Mouse (Mus musculus) frontal cortex, postnatal 14 days (tissue): ENCODE data around the gene 1700030J22Rik.

Experiments
- DNase-seq, 2 experiments: peaks; one replicate each; pipeline ENCODE4 v3.0.0; 2022; ENCODE audit warnings: low spot score in 2 of 2

1700030J22Rik gene

GRCm38 (mm10) chr8:116978631-116979256, at the start of gene 1700030J22Rik:
TSS of gene 1700030J22Rik (minus strand) at chr8:116978959.
- peak; percentile 96 to 97 for DNase-seq

GRCm38 (mm10) chr8:117027601-117028000, 48.8 kb upstream of the 1700030J22Rik start:
- DNase-seq, result no peak

GRCm38 (mm10) chr8:117022297-117022993, 43.7 kb upstream of the 1700030J22Rik start:
- no peak for DNase-seq

DNA sequence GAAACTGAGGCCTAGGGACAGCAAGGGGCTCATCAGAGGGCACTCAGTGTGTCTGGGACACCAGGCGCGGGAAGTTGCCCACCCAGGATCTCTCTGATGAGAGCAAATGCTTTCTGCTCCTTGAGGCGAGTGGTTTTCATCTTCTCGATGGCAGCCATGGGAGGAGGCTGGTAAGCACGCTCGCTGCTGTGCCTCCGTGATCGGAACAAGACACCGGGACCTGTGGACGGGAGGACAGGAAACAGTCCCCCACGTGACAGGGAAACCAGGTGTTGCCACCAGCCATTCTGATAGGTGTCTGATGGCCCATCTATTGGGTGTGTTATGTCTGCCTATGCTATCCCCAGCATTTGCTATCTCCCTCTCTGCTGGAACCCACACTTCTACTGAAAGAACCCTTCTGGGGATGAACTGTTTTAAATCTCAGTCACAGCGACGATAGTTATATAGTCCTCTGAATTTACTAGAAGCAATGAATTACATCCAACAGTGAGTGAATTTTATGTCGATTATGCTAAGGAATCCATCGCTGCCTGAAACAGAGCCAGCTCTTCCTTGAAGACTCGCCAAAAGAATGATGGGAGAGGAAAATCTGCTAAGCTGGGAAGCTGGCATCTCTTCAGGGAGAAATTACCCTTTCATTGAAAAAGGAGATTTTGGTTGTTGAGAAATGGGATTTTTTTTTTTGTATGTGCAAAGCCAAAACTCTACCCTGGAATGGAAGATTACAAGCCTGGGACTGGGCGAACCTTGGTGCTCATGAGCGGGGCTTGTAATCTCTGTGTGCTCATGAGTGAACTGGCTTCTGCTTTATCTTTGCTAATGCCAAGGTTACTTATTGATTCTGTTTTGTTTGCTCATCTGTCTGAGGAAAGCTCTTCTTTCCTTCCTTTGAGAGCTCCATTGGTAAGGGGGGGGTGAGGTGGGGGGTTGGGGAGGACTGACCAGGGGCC, 40.8 kb upstream of the 1700030J22Rik start:
- DNase-seq, result peak; percentile 7 to 20

DNA sequence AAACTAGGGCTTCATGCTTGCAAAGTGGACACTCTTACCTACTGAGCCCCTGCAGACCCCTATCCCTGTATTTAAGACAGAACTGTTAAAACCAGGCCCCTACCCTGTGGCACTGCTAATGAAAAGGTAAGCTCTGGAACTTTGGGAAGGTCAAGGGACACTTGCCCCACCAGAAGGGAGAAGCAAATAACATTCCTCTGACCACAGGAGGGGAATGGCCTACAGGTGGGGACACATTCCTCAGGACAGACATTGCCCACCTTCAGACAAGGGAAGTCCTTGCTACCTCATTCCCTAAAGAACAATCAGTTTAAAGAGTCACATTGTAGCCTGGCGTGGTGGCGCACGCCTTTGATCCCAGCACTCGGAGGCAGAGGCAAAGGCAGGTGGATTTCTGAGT, 39.1 kb upstream of the 1700030J22Rik start:
- no peak for DNase-seq

GRCm38 (mm10) chr8:117017006-117017405, 38.2 kb upstream of the 1700030J22Rik start:
- no peak for DNase-seq

GRCm38 (mm10) chr8:117015670-117016069, 36.9 kb upstream of the 1700030J22Rik start:
- no peak for DNase-seq

- DNase-seq, result no peak
These were observed 32.6 kb upstream of the 1700030J22Rik start for GRCm38 (mm10) chr8:117011366-117011765.

- DNase-seq, result no peak
These were observed 15.4 kb upstream of the 1700030J22Rik start for GRCm38 (mm10) chr8:116994016-116994716.

DNA sequence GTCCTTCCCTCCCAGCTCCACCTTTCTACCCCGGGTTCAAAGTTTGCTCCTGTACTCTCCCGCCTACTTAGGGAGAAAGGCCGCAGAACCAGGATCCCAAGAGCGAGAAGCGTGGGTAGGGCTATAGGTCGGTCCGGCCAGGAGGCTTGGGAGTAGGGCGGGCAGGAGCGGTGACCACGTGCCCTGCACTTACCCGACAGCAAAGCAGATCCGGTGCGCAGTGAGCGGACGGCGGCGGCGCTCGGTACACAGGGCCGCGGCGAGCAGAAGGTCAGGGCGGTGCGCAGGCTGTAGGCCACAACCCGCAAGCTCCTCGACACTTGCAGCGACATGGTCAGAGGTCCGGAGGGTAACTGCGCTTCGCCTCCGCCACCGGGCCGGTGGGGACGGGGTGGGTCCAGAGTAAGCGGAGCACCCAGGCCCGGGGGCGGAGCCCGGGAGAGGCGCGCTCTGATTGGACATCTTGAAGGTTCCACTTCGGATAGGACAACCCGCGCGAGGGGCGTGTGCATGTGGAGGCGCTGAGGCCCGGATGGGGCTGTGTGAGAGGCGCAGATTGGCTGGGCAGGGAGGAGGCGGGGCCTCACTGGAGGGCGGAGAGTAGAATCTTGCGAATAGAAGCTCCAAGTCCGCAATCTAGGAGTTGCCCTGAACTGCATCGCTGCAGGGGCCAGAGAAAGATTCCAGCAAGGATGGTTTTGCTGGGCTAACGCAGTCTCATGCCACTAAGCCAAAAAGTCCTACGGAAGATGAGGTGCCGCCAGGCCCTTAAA, 14.5 kb upstream of the 1700030J22Rik start, which contains the start of gene Gcsh:
TSS of gene Gcsh (minus strand) at position 443 of the 773 bp plus-strand sequence.
- peak; percentile 95 to 98 for DNase-seq

DNA sequence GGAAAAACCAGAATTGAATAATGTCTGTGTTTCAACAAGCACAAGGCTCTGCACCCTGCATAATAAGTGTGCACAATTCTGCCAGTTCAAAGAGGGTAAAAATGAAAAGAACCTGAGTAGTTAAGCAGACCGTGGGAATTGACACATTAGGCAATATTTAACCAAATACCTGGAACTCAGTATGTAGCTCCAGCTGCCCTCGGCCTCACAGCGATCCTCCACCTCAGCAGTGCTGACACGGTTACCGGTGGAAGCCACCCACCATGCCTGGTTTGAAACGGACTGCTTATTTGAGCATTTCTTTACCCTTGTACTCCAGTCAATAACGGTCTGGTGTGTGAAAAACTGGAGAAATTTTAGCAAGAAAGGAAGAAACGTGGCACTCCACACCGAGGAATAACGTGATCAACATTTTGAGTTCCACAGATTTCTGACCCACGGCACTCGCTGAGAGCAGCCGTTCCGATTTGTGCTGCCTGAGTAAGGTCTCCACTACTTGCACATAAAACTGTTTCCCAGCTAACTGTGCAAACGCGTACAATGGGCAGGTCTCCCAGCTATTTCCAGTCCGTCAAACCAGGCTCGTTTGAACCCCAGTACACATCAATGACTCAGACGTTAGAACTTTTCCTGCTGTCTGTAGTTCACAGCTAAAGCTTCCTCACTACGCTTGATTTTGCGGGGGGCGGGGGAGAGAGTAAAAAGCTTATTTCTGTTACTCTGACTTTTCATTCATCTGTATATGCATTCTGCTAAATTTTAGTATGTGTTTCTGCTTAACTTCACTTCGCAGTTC, 13.6 kb upstream of the 1700030J22Rik start:
- no peak for DNase-seq

DNA sequence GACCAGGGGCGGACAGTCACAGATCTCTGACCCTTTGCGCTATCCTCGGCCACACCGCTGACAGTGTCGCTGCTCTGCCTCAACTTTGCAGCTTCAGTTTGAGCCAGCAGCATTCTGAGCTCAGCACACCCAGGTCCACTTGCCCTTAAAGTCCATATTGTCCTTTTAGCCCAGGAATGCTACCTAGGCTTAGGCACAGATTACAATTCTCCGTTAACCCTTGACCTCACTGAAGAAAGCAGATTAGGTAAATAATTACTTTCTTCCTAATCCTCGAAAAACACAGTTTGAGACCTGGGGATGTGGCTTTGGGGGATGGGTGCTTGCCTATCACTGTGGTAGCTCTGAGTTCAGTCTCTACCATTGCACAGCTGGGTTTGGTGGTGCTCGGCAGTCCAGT, 12.5 kb upstream of the 1700030J22Rik start:
- no peak for DNase-seq

- DNase-seq, result no peak
These were observed 11.1 kb upstream of the 1700030J22Rik start for GRCm38 (mm10) chr8:116989842-116990241.

GRCm38 (mm10) chr8:116980117-116980516, 1.4 kb upstream of the 1700030J22Rik start:
- peak in 1 of 2 experiments; percentile 56 for DNase-seq

GRCm38 (mm10) chr8:116978052-116978451, 707 bp downstream of the 1700030J22Rik start:
- no peak for DNase-seq

DNA sequence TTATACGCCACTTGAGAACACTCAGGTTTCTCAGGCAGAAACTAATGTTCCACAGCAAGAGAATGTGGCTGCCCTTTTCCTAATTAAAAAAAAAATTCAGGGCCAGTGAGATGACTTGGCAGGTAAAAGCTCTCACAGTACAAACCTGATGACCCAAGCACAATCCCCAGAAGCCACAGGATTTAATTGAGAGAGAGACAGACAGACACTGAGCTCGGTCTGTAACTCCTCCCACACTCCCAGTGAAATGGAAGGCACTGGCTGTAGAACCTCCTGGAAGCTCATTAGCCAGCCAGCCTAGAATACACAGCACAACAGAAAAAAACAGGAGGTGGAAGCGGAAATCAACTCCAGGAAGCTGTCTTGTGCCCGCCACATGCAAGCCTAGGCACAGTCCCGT, 3.2 kb downstream of the 1700030J22Rik start:
- no peak for DNase-seq

DNA sequence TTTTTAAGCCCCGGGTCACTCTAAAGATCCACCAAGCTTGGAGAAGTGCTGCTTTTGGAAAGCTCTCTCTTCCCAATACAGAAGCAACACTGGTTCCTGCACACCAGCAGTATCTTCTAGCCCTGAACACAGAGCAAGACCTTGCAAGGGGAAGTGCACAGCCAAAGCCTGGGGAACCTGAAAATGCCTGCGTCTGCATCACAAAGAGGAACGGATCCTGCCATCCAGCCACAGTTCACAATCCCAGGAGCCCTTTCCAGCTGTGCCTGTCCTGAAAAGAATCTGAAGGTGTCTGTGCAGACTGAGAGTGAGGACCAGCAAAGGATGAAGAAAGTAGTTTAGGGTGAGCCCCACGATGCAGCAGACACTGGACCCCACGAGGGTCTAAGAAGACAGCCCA, 3.7 kb downstream of the 1700030J22Rik start:
- DNase-seq, result no peak

GRCm38 (mm10) chr8:116969531-116969930, 9.2 kb downstream of the 1700030J22Rik start:
- no peak for DNase-seq

GRCm38 (mm10) chr8:116954415-116954814, 24.3 kb downstream of the 1700030J22Rik start:
- peak; percentile 67 to 71 for DNase-seq

DNA sequence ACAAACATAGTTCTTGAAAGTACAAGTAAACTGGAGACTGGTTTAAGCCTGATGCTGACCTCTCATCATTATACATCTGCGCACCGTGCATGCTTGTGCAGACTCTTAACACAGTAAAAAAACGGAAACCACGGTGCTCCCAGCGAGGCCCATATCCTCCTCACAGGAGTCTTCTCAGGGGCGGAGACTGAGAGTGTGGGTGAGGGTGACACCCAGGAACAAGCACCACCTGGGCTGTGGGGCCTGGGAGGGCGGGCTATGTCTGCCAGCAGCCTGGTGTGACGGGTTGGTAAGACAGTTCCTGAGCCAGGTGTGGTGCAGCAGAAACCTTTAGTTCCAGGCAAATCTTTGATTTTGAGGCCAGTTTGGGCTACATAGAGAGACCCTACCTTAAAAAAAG, 26.3 kb downstream of the 1700030J22Rik start:
- no peak for DNase-seq
